Mouse (Mus musculus): ENCODE measurements around the gene Tmem50a. TPM values are rescaled to one million over a fixed set of nuclear protein-coding genes. Genes with fewer than 3 reads are reported as not detected.
"Not testable (repeated sequence)": the region's sequence is repeated elsewhere in the genome, so short reads cannot be mapped to it uniquely, and the experiment has no call there.

Gene Tmem50a
- polyA plus RNA-seq, 1 experiment from 2014 or later, result 279 TPM

GRCm38 (mm10) chr4:134915223-134916050 is 613 bp upstream of the Tmem50a start:
- H3K4me3 ChIP-seq (ENCODE audit: inconsistent target), result no peak overlapping the region; the same call in 1 of the 2 replicates
- 64% methylated on average over 12 of the region's 14 CpGs for WGBS (ENCODE audit: missing documents)
- H3K27ac ChIP-seq, result peak overlapping the region; percentile 87
- peaks cover 53% of the 10 kb centered on the region for H3K79me2 ChIP-seq (ENCODE audit: inconsistent target)
- H3K36me3 ChIP-seq (ENCODE audit: inconsistent target), result peaks cover 11% of the 10 kb centered on the region

DNA sequence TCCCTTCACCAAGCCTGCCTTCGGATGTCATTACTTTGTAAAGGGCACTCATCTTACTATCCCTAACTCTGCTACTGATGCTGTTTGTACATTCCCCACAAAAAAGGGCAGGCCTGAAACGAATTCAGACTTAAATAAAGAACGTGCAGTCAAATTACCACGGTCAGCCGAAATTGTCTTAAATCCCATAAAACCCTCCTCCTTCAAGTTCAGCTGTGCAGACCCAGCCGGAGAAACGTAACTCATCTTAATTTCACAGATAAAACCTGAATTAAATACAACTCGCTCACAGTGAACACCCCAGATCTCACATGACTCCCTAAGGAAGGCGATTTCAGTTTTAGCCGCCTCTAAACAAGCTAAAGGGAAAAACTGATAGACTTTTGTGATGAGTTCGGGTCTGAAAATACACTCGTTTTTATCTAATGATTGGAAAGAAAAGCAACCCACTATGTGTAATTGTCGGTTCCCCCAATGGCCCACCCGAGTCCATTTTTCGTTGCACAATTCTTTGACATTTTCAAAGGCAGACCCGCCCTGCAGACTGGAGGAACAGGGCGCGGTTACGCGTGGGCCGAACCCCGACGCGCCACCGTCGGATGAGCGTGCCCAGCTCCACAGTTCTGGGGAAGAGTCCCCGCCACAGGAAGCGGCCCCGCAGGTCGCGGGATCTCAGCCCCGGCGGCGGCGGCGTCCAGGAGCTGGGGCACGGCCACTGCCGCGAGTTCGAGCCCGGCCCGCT is 531 bp downstream of the Tmem50a start:
- under 1% methylated on average over 35 of the region's 43 CpGs for WGBS (ENCODE audit: missing documents)
- Histone ChIP-seq H3K36me3 (ENCODE audit: inconsistent target) (peaks cover 19% of the 10 kb centered on the region), H3K4me3 (ENCODE audit: inconsistent target) (peak overlapping the region; percentile 79), H3K27ac (peak overlapping the region; percentile 87), H3K79me2 (ENCODE audit: inconsistent target) (peaks cover 65% of the 10 kb centered on the region)

DNA sequence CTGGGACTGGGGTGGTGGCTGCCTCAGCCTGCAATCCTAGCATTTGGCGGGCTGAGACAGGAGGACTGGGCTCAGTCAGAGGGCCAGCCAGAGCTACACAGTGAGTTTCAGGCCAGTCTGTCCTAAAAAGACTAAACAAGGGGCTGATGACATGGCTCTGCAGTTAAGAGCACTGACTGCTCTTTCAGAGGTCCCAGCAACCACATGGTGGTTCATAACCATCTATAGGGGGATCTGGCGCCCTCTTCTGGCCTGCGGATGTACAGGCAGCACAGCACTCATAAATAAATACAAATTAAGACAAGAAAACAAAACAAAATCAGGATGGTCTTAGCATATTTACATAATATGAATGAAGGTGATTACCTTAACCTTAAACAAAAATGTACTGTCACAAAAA is 1.4 kb downstream of the Tmem50a start:
- peaks cover 73% of the 10 kb centered on the region for H3K79me2 ChIP-seq (ENCODE audit: inconsistent target)
- 33% methylated on average over 3 of the region's 3 CpGs for WGBS (ENCODE audit: missing documents)
- peaks cover 28% of the 10 kb centered on the region for H3K36me3 ChIP-seq (ENCODE audit: inconsistent target)
- peak overlapping the region; percentile 87 for H3K27ac ChIP-seq
- H3K4me3 ChIP-seq (ENCODE audit: inconsistent target), result peak overlapping the region; percentile 79

- 92% methylated on average over 4 of the region's 8 CpGs for WGBS (ENCODE audit: missing documents)
Measured at GRCm38 (mm10) chr4:134911406-134911805, 3.4 kb downstream of the Tmem50a start.

DNA sequence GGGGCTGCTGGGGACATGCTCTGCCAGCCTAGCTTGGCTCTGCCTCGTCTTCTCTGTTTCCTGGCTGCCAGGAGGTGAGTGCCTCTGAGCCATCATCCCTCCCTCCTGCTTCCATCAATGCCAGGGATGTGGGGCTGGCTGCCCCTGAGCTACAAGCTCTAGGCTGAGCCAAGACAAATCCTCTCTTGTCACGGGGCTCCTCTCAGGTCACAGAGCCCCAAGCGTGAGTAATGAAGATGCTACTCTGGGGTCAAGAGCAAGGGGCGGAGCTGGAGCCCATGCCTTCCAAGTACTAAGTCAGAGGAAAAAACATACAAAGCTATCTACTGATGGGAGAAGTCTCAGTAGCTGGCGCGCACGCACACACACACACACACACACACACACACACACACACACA is 11.8 kb downstream of the Tmem50a start:
- Histone ChIP-seq H3K4me3 (ENCODE audit: inconsistent target) (no peak overlapping the region), H3K27ac (no peak overlapping the region), H3K36me3 (ENCODE audit: inconsistent target) (peaks cover 97% of the 10 kb centered on the region), H3K79me2 (ENCODE audit: inconsistent target) (peaks cover 20% of the 10 kb centered on the region; the same call in 1 of the 2 replicates)
- 90% methylated on average over 4 of the region's 7 CpGs for WGBS (ENCODE audit: missing documents)

More at GRCm38 (mm10) chr4:134911406-134911805, 3.4 kb downstream of the Tmem50a start:
- H3K27ac ChIP-seq; H3K4me3 ChIP-seq (ENCODE audit: inconsistent target): not testable (repeated sequence)
- peaks cover 48% of the 10 kb centered on the region for H3K36me3 ChIP-seq (ENCODE audit: inconsistent target)
- H3K79me2 ChIP-seq (ENCODE audit: inconsistent target), result peaks cover 92% of the 10 kb centered on the region

GRCm38 (mm10) chr4:134901126-134901525 is 13.7 kb downstream of the Tmem50a start:
- H3K4me3 ChIP-seq (ENCODE audit: inconsistent target), result no peak overlapping the region
- H3K36me3 ChIP-seq (ENCODE audit: inconsistent target), result peaks cover 97% of the 10 kb centered on the region
- peaks cover 1% of the 10 kb centered on the region; the same call in 1 of the 2 replicates for H3K79me2 ChIP-seq (ENCODE audit: inconsistent target)
- 96% methylated on average over 7 of the region's 8 CpGs for WGBS (ENCODE audit: missing documents)
- no peak overlapping the region for H3K27ac ChIP-seq

DNA sequence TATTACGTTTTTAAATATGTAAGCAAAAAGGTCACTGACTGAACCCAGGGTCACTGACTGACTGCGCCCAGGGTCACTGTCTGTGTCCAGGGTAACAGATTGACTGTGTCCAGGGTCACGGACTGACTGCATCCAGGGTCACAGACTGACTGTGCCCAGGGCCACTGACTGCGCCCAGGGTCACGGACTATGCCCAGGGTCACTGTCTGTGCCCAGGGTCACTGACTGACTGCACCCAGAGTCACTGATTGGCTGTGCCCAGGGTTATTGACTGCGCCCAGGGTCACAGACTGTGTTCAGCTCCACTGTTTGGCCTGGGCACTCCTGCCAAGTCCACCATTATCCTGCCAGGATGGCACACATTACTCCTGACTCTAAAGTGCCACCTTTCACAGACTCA is 17.6 kb downstream of the Tmem50a start:
- no peak overlapping the region for H3K27ac ChIP-seq
- H3K36me3 ChIP-seq (ENCODE audit: inconsistent target), result peaks cover 73% of the 10 kb centered on the region
- 91% methylated on average over 6 of the region's 6 CpGs for WGBS (ENCODE audit: missing documents)
- no peaks in the 10 kb centered on the region; the same call in 1 of the 2 replicates for H3K79me2 ChIP-seq (ENCODE audit: inconsistent target)
- no peak overlapping the region for H3K4me3 ChIP-seq (ENCODE audit: inconsistent target)

DNA sequence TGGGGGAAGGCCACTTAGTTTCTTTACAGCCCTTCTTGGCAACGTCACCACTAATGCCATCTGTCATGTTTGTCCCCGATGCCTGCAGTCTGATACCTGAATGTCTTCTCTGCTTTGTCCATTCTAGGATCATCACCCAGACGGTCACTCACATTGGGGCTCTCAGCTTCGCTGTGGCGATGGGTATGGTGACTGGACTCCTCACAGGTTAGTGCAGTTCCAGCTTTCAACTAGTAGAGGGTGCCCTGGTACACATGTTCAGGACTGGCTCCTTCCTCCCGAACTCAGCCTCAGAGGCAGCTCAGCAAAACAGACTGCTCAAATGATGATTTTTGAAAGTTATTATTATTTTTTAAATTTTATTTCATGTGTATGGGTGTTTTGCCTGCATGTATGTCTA is 22.7 kb downstream of the Tmem50a start:
- 67% methylated on average over 6 of the region's 6 CpGs for WGBS (ENCODE audit: missing documents)
- H3K79me2 ChIP-seq (ENCODE audit: inconsistent target), result no peaks in the 10 kb centered on the region
- no peak overlapping the region for H3K27ac ChIP-seq
- peaks cover 24% of the 10 kb centered on the region for H3K36me3 ChIP-seq (ENCODE audit: inconsistent target)
- H3K4me3 ChIP-seq (ENCODE audit: inconsistent target), result no peak overlapping the region

GRCm38 (mm10) chr4:134884364-134884763 is 30.5 kb downstream of the Tmem50a start:
- WGBS (ENCODE audit: missing documents), result 85% methylated on average over 4 of the region's 4 CpGs
- no peaks in the 10 kb centered on the region for H3K36me3 ChIP-seq (ENCODE audit: inconsistent target)

GRCm38 (mm10) chr4:134883808-134884207 is 31.0 kb downstream of the Tmem50a start:
- Histone ChIP-seq H3K27ac (no peak overlapping the region), H3K79me2 (ENCODE audit: inconsistent target) (no peaks in the 10 kb centered on the region)

More at GRCm38 (mm10) chr4:134884364-134884763, 30.5 kb downstream of the Tmem50a start:
- Histone ChIP-seq H3K4me3 (ENCODE audit: inconsistent target) (no peak overlapping the region), H3K79me2 (ENCODE audit: inconsistent target) (no peaks in the 10 kb centered on the region), H3K27ac (no peak overlapping the region)

DNA sequence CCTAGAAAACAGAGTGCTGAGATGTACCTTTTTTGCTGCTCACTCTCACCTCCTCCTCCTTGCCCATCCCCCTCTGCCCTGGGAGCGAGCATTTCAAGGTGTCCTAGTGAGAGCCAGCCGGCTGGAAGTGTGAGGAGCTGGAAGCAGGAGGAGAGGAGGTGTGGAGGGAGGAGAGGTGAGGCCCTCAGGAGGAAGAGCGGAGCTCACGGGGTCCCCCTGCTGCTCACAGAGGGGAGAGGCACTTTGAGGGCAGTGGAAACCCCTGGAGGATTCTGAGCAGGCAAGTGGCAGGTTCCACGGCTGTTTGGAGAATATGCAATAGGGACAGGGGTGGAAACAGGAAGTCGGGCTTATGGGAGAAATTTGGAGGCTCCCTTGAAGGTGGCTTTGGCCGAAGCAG is 31.6 kb downstream of the Tmem50a start:
- WGBS (ENCODE audit: missing documents), result 45% methylated on average over 7 of the region's 7 CpGs
- H3K36me3 ChIP-seq (ENCODE audit: inconsistent target), result no peaks in the 10 kb centered on the region
- no peak overlapping the region for H3K4me3 ChIP-seq (ENCODE audit: inconsistent target)
- H3K27ac ChIP-seq, result no peak overlapping the region
- H3K79me2 ChIP-seq (ENCODE audit: inconsistent target), result no peaks in the 10 kb centered on the region

More at GRCm38 (mm10) chr4:134883808-134884207, 31.0 kb downstream of the Tmem50a start:
- Histone ChIP-seq H3K36me3 (ENCODE audit: inconsistent target) (no peaks in the 10 kb centered on the region), H3K4me3 (ENCODE audit: inconsistent target) (no peak overlapping the region)
- WGBS (ENCODE audit: missing documents), result 69% methylated on average over 10 of the region's 10 CpGs

DNA sequence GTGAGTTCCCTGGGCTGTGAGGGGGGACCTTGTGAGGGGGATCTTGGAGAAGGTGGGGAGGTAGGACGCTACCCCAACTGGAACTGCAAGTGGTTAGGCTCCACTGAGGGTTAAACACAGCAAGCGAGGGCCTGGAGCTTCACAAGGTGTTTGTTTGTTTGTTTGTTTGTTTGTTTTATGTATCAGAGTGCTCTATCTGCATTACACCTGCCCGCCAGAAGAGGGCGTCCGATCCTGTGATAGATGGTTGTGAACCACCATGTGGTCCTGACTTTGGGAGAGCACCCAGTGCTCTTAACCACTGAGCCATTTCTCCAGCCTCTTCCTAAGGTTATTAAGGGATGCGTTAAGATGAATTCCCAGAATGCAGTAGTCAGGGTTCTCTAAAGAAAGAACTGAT is 34.8 kb downstream of the Tmem50a start:
- Histone ChIP-seq H3K36me3 (ENCODE audit: inconsistent target) (no peaks in the 10 kb centered on the region), H3K79me2 (ENCODE audit: inconsistent target) (no peaks in the 10 kb centered on the region), H3K27ac (no peak overlapping the region), H3K4me3 (ENCODE audit: inconsistent target) (no peak overlapping the region)
- 63% methylated on average over 6 of the region's 6 CpGs for WGBS (ENCODE audit: missing documents)

GRCm38 (mm10) chr4:134879410-134879981 is 35.3 kb downstream of the Tmem50a start:
- H3K36me3 ChIP-seq (ENCODE audit: inconsistent target), result no peaks in the 10 kb centered on the region

DNA sequence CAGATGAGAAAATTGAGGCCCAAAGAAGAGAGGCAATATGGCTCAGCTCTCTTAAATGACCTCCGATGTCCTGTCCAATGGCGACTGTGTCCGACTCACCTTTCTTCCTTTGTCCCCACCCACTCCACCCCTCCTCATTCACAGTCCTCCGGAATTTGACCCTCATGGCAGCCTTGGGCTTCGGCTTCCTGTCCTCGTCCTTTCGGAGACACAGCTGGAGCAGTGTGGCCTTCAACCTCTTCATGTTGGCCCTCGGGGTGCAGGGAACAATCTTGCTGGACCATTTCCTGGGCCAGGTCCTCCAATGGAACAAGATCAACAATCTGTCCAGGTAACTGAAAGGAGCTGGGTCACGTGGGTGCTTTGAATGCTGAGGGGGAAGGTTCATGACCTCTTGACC is 38.7 kb downstream of the Tmem50a start:
- 89% methylated on average over 9 of the region's 9 CpGs for WGBS (ENCODE audit: missing documents)
- Histone ChIP-seq H3K27ac (no peak overlapping the region), H3K79me2 (ENCODE audit: inconsistent target) (no peaks in the 10 kb centered on the region), H3K36me3 (ENCODE audit: inconsistent target) (no peaks in the 10 kb centered on the region), H3K4me3 (ENCODE audit: inconsistent target) (no peak overlapping the region)

More at GRCm38 (mm10) chr4:134879410-134879981, 35.3 kb downstream of the Tmem50a start:
- peak overlapping the region; percentile 14; the same call in 1 of the 2 replicates for H3K4me3 ChIP-seq (ENCODE audit: inconsistent target)
- no peaks in the 10 kb centered on the region for H3K79me2 ChIP-seq (ENCODE audit: inconsistent target)
- 11% methylated on average over 17 of the region's 17 CpGs for WGBS (ENCODE audit: missing documents)
- no peak overlapping the region for H3K27ac ChIP-seq
